Mouse (Mus musculus) MN1 (cell line): ENCODE results near the gene Crebl2.
A peak's percentile ranks its signal among the peaks of the same experiment; 100 is the strongest.

Experiments used
- DNase-seq: peaks from one replicate; pipeline ENCODE4 v3.0.0-alpha.2; 2016; ENCODE audit warnings: low spot score

Crebl2 gene

DNA sequence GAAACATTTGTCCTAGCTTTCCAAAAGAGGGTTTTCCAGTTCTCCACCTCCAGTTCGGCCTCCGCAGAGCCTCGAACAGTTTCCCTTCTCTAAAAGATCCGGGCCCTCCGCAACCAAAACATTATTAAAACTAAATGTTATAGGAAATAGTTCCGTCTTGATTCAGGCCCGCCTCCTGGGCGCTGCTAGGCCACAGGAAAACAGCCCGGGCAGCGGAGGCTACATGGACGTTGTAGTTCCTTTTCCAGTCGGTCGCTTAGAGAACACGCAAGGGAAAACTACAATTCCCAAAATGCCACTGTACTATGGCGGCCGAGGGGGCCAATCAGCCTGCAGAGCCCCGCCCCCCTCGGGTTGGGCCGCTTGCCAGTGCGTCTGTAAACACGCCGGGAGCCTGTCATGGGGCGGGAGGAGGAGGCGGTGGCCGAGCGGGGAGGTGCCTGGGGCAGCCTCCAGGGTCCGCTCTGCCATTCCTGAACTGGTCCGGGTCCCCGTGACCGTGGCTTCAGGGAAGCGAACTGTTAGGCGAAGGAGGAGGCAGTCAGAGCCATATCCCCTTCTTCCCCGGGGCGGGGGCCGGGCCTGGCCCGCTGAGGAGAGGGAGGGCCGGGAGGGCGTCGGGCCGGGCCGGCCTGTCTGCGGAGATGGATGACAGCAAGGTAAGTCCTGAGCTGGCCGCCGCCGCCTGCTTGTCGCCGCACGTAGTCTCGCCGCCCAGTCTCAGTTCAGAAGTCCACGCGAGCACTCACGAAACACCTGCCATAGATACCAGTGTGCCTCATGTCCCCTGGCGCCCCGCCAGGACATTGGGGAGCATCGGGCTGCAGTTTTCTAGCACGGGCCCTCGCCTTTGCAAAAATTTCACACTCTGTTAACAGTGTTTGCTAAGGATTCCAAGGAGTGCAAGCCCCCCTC lies at the start of gene Crebl2:
TSS of gene Crebl2 (plus strand) at position 369 of the 915 bp plus-strand sequence.
- peak; percentile 99 for DNase-seq

DNA sequence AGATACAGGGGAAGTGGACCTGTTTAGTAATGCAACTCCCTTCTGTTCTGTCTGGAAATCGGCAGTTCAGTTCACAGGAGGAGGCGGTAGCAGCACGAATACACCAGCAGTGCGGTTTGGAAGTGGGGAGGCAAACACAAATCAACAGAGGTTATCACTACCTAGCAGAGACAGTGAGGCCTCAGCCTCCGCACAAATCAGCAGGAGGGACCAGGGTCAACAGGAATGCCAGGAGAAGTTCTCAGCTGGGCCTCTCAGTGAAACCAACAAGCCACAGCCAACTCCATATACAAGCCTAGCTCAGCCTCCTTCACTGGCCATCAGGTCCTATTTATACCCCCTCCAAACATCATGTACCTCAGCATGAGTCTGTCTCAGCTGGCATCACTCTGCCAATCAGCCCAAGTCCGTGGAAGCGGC lies 48.5 kb upstream of the Crebl2 start:
- no peak for DNase-seq

DNA sequence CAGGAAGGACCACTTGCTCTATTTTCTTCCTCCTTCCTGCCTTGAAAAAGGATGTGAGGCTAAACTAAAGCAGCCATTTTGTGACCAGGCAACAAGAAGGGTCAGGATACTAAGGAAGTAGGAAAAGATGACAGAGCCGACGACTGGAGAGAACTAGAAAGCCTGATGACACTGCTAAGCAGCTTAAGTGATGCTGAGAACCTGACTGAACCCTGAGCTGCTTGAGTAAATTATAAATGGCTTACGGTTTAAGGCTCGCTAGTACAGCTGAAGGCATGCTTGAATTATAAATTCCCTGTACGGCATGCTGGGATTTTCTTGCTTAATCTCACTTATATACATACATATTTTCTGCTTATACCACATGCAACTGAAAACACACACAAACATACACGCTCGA lies 47.1 kb upstream of the Crebl2 start:
- no peak for DNase-seq

DNA sequence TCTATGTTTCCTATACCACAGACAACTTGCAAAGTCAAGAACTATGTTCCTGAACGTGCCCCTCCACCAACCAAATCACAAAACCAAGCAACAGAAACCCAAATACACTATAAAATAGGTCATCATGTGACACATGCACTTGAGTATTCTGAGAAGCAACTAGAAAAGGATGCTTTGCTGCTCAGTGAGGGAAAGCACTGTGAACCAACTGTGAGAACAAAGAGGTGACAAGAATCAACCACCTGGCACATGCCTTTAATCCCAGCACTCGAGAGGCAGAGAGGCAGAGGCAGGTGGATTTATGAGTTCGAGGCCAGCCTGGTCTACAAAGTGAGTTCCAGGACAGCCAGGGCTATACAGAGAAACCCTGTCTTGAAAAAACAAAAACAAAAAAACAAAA lies 43.5 kb upstream of the Crebl2 start:
- DNase-seq = no peak

DNA sequence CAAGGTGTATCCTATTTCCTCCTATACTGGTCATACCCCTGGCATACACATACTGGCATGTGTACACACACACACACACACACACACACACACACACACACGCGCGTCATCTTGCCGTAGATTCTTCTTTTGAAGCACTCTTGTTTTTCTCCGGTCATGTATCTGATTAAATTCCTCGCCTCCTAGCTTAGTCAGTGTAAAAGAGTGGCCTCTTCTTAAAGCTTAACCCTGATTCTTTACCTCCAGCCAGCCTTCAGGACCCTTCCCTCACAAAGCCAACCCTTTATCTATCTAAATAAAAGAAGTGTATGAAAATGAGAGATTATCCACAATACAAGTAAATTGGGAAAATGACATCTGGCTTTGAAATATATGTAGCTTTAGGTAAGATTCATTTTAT lies 40.9 kb upstream of the Crebl2 start:
- DNase-seq = no peak

DNA sequence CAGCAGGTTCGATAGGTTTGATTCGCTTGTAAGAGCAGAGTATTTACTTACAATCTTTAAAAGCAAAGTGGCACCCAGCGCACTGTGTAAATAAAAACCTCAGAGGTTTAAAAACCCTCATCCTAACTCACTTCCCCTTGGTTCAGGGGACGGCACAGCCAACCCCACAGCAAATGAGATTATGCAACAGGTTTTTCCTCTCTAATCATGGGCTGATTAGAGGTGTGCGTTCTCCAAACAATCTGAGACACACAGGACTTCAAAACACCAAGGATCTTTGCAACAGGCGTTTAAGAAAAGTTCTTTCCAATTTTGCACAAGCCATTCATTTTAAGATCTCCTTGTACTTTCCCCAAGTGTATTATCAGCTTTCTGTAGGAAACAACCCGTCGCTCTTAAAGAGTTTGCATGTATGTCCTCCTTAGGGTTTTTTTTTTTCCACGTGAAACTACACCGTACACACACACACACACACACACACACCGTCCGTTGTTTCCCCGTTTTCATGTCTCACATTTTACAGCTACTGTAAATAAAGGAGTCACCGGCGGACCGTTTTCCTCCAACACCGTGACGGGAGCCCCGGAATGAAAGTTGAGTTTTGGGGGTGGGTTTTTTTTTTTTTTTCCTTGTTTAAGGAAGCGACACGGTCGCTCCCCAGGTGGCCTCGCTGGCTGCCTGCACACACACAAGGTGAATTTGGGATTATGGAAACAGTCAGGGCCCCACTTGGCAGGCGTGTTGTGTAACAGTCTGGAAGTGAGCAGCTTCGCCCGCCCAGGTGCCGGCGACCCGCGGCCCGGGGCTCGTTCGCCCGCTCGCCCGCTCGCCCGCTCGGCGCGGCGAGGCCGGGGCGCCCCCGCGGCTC lies 38.5 kb upstream of the Crebl2 start:
- peak; percentile 40 for DNase-seq

DNA sequence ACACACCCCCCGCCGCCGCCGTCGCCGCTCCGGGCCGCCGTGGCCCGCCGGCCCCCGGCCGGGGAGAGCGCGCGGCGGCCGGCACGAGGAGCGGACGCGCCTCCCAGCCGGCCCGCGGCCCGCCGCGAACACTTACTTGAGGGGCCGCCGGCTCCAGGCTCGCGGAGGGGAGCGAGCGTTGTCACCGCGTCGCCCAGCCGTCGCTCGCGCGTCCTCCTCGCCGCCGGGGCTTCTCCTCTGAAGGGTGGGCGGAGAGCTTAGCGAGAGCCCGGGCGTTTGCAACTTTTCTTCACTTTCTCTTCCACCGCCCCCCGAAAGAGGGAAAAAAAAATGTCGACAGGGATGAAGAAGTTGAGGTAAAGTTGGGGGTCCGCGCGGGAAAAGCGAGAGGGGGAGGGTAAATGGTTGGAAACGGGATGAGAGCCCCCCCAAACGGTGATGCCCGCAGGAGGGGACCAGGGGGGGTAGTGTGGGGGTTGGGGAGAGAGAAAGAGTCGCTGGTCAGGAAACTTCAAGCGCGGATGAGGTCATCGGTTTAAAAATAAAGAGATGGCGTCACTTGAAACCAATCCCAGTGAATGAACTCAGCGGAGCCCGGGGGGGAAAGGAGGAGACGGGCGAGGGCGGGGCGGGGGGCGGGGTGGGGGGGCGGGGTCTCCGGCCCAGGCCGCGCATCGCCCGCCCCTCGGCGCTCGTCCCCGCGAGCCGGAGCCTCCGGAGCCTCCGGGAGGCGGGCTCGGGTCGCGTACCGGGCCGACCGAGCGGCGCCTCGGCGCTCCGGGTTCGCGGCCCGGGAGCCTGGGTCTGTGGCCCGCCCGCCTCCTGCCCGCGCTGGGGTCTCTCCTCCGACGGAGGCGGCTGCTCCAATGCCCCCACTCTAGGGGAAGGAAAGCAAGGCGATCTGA lies 37.6 kb upstream of the Crebl2 start, which contains the start of gene Dusp16:
TSS of gene Dusp16 (minus strand) at position 485 of the 905 bp plus-strand sequence.
- DNase-seq = peak; percentile 95

DNA sequence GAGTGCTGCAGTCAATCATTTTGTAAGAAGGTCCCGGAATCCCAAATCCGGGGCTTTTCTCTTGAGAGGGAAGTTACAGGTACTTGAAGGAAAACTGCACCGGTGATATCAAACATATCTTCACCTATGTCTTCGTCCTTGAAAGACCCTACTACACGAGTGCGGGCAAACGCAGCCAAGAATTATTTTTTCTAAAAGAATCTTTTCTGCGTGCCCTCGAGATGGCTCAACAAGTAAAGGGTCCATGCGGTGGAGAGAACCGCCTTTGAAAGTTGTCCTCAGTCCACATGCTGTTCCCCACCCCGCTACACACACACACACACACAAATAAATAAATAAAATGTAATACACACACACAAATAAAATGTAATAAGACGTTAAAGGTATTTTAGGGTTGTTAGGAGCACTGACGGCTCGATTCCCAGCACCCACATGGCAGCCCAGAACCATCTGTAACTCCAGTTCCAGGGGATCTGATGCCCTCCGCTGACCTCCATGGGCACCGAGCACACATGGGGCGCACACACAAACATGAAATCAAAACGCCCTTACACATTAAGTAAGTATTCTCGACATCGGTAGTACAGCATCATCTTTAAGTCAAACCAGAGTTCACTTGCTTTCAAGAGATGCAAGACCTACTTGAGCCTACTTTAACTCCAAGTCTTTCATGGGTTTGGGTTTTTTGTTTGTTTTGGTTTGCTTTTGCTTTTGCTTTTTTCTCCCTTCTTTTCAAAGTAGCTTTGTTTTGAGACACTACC lies 36.7 kb upstream of the Crebl2 start:
- DNase-seq = no peak

DNA sequence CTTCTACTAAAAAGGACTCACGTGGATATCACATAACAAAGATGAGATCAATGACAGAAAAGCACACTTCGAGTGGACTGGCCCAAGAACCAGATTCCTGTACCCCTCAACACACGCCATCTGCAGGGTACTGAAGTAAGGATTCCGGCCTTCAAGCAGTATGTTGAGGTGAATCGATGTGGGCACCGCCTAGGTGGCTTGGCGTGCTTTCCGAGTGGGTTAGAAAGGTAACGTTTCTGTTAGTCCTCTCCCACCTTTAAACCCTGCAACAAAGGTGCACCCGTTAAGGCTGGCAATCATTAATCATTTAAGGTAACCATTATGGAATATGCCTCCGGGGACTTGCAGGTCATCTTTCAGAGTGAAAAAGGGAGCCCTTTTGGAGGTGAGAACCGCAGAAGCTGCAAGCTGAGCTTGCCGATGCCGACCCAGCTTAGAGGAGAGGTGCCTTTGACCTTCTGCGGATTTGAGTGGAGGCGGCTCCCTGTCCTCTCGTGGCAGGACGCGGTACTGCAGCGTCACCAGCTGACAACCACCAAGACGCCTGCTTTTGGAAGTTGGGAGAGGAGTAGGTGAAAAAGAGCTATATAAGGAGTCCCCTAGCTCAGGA lies 35.9 kb upstream of the Crebl2 start:
- peak; percentile 46 for DNase-seq

DNA sequence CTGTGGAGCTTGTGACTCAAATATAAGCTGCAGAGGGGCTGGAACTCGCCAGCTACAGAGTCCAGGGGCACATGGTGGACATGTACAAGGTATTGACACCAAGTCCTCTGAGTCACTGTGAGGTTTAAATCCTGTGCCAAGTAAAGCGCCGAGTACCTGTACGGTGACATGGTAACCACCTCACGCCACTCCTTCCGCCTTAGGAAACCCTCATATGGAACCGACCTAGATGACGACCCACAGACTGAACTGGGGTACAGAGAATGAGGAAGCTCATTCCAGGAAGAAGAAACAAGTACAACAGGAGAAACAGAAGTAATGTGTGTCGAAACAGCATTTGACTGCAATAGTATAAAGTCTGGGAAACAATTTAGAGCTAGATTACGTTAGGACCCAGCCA lies 33.7 kb upstream of the Crebl2 start:
- DNase-seq = no peak

DNA sequence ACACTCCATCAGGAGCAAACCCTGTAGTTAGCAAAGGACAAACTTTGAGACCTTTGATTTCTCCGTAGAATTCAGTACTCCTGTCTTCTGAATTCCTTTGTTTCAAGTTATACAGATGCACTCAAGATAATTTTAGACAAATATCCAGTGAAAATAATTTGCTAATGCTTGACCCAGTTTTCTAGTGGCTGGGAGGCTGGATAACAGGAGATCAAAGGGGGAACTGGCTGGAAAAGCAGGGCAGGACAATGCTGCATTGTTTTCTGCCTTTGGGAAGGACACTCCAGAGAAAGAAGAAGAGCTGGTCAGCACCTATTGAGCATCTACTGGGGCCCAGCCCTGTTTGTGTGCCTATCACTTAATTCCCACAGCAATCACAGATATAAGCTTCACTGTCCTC lies 28.5 kb upstream of the Crebl2 start:
- DNase-seq = no peak

DNA sequence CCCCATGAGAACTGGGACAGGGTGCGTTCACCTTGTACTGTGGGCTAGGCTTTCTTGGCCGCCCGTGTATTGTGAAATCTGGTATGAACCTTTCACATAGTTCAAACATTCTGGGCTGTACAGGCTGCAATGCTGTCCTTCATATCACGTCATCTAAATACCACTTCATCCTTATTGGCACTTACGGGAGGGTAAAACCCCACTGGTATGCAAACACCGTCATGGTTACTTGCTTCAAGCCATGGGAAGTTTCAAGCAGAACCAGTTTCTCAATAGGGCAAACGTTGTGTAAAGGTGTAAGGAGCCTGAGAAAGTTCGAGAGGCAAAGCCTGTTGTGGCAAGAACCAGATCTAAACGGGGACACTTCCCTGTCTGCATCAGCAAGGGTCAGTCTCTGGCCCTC lies 27.3 kb upstream of the Crebl2 start:
- no peak for DNase-seq

DNA sequence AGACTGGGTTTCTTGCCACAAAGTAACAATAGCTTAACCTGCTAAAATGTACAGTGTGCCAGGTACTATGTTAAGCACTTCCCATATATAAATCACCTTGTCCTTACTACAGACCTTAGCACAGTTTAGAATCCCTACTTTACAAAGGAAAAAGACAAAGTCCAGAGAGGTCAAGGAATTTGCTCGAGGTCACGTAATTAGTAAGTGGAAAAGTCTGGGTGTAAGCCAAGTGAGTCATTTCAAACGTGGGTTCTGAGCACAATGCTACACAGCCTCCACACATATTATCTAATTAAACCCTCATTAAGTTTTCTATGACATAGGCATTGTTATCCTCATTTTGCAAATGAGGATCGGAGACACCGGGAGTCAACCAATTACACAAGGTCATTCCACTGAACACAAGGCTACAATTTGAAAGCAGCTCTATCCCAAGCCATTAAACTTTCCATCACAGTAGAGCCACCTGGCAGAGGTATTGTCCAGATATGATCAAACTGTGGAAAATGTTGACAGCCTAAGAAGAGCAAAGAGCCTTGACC lies 25.1 kb upstream of the Crebl2 start:
- peak; percentile 37 for DNase-seq

DNA sequence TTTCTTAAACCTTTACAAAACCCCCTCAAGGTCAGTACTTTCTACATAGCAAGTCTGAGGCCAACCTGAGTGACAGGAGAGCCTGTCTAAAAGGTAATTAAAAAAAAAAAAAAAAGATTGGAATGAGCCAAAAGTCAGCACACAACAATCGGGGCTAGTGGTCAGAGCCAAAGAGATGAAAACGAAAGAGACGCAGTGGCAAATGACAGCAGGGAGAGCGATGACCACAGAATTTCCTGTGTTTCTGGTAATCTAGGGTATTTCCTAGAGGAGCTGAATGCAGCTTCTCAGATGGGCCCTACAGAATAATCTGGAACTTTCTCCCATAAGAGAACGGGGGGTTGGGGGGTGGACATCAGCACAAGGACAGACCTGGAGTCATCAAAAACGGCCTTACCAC lies 23.8 kb upstream of the Crebl2 start:
- DNase-seq = no peak

DNA sequence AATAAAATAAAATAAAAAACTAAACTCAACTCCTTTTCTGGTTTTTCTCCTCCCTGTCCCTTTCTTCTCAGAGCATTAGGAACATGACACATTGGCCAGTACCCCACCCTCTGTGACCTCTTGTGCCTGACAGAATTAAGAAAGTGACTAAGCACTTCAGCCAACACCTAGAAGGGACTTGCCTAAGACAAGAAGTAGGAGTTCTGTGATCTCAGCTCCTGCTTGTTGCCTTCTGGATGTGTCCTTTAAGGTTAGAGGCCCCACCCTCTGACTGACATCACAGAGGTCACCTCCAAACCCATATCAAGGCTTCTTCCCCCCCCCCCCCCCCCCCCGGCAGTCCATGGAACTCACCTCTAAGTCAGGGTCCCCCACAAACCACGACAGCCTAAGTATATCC lies 22.9 kb upstream of the Crebl2 start:
- no peak for DNase-seq

DNA sequence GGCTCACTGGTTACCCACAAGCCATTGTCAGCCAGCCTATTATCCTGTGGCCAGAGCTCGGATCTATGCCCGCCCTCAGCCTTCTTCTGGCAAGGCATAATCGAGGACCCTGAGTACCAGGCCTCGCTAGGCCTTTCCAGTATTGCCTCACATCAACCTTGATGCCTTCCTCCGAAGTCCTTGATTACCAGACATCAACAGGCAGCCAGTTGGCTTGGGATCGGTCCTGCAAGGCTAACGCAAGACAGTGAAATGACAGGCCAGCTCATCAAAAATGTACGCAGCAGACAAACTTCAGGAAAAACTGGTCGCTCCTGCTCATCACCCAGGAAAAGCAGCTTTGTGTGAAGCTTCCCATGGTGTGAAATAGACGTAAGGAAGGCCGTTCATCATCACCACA lies 22.2 kb upstream of the Crebl2 start:
- no peak for DNase-seq

DNA sequence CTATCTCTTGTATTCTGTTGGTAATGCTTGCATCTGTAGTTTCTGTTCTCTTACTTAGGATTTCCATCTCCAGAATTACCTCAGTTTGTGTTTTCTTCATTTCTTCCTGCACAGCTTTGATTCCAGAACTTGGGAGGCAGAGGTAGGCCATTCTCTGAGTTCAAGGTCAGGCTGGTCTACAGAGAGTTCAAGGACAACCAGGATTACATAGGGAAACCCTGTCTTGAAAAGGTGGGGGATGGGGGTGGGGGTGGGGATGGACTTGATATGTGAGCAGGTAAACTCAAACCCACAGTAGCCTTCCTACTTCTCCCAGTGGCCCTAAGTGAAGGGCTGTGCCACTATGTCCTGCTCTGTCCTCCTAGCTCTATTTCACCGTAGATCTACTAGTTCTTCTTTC lies 16.9 kb upstream of the Crebl2 start:
- DNase-seq = no peak

DNA sequence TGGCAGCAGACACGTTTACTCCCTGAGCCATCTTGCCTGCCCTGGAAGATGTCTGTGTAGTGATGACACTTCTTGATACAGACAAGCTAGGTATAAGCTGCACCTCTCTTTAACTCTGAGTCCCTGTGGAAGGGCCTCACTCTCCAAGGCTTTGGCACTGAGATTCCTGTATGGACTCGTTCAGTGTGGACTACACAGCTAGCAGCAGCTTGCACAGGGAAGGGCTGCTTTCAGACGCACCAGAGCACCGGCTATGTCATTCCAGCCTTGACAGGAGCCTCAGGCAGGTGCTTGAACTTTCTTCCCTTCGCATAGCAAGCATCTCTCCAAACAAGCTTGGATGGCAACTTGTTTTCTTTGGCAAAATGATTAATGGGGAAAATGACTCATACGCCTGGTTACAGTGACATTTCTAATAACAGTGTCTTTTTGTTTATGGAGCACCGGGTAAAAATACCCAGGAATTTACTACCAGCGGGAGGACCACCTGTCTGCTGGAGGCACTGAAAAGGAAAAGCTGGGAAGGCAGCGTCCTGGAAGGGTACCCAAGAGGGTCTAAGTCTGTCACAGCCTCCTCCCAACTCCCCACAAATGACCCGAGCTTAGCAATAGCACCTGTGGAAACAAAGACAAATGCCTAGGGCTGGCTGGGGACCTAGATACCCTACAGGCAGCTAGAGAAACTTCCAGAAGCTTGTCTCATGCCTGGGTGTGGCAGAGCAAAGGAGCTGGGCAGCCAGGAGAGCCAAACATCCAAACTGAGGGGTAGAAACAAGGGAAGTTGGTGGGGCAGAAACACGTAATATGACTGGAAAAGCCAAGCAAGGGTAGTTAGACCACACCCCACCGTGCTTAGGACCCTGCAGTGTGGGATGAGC lies 12.7 kb upstream of the Crebl2 start:
- DNase-seq = no peak

DNA sequence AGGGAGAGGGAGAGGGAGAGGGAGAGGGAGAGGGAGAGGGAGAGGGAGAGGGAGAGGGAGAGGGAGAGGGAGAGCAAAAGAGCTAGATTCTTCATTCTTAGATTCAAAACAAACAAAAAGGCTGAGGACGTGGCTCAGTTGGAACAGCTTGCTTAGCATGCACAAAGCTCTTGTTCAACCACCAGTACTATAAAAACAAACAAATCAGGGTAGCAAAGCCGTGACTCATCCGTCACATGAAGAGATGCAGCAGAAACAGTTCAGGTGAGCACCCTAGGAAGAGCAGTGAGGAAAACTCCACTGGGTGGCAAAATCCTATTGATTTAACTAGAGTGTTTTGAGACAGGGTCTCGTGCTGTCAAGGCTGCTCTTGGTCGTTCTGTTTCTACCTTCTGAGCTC lies 10.2 kb upstream of the Crebl2 start:
- DNase-seq = no peak
